Mouse (Mus musculus): ENCODE measurements around the gene C130079G13Rik.

DNA sequence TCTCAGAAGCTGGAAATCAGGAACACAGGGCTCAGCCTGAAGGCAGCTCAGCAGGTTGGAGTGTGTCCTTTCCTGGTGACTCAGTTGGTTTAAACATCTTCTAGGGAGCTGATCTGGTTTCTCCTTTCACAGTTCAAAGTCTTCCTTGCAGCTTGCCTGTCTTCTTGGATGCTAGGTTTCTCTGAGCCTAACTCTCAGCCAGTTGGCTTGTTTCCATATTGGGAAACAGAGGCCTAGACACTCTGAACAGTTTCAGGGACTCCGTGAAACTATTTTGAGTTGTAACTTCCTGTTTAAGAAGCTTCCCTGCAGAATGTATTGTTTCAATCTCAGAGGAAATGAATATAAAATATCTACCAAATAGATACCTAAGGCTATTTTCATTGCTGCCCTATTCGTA is 31.7 kb upstream of the C130079G13Rik start:
- TF ChIP-seq POLR2A (IDR thresholded peaks at IDR 0.05; ENCODE audit: borderline replicate concordance, low read depth, low read length): no peak
- TF ChIP-seq CTCF (IDR thresholded peaks at IDR 0.05; ENCODE audit: low read depth, low read length): no peak

All from bone marrow macrophage, adult 2 months (primary cell).